Mouse (Mus musculus) cerebellum, adult 11 months (tissue): Measurements from ENCODE around the gene Apba2.

Experiments
- DNase-seq: peaks from one replicate; pipeline ENCODE4 v3.0.0; 2022

Apba2 gene

DNA sequence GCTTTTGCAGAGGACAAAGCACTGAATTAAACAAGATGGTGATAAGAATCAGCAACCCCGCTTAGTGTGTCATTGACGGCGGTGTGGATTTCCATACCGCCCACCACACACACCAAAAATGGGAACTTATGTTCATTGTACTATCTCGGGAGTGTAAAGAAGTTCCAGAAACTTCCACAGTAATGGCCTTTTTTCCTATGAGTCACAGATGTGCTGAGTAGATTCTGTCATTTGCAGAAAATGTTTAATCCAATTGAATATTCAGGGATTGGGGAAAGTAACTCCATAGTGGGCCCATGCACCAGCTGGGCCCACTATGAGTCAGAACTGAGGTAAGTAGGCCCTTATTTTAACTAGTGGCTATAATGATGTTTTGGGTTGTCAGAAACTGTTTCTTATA, 161.0 kb downstream of the Apba2 start:
- DNase-seq, result no peak

DNA sequence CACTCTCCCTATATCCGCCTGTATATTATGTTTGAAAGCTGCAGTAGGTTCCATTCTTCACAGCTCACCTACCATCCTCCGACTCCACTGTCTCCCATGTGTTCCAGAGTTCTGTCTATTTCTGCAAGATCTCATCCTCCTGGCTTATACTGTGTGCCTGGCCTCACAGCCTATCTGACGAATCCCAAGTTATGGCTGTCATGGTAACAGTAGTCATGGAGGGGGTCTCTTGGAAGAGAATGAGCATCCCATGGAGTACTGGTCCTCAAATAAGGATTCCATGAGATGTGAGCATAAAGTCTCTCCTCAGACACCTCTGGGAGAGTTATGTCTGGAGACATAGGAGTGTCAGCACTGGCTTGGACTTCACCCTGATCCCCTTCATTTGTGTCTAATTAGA, 162.1 kb downstream of the Apba2 start:
- no peak for DNase-seq

DNA sequence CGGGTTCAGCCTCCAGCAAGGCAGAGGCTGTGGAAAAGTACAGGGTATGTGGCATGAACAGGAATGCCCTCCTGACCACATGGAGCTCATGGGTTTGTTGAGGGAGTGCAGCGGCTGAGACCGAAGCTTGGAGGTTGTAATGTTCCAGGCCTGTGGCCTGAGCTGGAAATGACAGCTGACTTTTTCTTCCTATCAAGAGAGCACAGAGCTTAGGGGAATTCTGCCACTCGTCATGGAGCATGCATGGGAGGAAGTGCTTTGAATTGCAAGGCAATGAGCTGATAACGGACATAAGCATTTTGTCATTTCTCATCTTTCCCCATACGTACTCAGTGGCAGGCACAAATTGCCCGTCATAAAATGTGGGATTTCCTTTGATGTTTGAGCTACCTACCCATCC, 163.6 kb downstream of the Apba2 start:
- no peak for DNase-seq

DNA sequence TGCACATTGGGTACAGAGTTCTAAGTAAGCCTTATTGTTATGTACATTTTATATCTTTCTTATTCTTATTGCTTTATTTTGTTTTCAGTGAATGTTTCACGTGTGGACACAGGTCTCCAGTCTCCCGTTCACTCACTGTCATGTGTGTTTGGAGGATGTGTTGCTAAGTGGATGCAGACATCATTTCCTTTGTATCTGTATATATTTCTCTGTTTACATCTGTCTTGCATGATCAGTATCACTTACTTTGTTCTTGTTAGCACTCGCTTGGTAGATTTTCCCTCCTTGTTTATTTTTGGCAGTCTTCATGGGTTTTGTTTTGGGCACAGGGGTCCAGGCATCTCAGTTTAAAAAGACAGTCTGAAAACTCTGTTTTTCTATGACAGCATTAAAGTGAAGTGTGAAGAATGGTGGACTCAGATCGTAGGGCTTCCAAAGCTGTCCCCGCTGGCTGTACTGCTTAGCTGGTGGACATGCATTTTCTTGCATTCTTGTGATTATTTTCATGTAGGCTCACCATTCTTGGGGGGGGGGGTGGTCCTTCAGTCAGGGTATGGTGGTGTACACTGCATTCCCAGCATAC, 164.3 kb downstream of the Apba2 start:
- DNase-seq, result no peak

DNA sequence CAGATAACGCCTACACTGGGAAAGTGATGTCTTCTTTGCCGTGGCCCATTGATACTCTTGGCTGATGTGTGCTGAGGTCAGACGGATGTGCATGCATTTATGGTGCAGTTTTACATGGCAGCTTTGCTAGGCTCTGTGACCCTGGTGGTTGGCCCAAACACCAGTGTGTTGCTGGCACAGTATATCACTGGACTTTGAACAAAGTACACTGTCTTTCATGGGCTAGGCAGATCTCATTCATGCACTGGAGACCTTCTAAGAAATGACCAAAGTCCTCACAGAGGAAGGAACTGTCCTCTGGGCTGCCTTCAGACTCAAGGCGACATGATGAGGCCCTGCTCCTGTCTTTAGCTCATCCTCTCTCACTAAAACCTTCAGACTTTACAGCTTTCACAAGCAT, 166.5 kb downstream of the Apba2 start:
- no peak for DNase-seq

DNA sequence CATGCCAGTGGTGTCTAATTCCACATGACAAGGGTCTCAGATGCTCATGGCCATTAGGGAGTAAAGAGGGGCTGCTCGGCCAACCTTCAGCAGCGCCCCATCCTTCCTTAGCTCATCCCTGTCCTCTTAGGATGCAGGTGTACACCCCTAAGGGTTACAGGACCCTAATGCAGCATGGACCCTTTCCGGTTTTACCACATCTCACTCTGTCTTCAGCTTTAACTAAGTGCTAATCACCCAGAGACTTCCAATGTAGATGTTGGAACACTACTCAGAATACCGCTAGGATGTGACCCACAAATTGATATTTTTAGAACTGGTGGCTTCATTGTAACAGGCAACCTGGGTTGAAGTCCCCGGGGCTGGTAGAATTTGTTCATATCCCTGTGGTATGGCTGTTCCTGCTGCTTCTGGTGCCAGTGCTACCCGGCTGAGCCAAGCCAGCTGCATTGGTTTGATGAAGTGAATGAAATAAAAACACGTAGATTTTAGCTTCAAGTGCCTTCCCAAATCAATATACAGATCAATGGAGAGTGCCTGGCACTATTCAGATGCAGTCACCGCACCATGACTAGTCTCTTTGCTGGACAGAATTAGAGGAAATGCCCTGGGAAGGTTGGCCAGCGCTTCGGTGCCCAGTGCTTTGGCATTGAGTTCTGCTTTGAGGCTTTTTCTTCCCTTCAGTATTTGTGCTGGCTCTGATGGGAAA, 178.4 kb downstream of the Apba2 start:
- peak; percentile 26 for DNase-seq

DNA sequence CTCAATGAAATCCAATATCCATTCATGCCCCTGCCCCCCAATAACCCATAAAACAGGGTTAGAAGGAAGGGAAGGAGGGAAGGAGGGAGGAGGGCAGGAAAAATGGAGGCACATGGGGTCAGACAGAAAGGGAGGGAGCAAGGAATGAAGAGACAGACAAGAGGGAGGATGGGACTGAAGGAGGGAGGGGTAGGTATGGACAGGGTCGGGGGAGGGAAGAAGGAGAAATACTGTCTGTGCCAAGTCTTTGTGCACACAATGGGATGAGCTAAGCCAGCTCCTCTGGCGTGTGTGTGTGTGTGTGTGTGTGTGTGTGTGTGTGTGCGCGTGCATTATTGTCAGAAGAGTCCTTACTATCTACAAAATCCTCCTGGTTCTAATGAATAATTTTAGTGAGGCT, 183.4 kb downstream of the Apba2 start:
- DNase-seq, result no peak

DNA sequence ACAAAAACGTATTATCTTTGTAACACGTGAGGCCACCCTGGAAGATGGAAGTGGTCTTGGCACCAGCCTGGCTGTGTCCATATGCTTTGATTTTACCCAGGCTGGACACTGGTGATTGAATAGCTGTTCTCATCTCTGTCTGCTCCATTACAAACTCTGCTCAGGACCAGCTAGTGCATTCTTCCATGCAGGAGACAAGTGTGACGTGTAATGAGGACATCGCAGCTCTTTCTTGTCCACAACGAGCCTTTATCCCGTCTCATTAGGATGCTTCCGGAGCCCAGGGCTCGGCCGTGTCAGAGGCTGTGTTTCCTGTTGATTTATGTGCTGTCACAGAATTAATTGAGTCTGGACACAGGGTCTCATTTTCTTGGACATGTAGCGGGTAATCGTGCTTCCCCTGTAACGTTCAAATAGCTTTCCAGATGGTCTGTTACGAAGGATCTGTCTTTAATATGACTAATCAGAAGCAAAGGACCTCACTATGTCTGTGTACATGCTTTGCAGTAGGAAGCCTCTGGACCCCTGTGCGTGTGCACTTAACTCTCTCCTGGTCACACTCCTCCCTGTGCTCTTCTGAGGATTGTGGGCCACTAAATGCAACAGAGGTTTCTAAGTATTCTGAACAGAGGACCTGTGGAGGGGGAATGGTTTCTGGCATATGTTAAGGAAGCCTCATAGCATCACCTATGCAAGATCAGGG, 186.8 kb downstream of the Apba2 start:
- no peak for DNase-seq

DNA sequence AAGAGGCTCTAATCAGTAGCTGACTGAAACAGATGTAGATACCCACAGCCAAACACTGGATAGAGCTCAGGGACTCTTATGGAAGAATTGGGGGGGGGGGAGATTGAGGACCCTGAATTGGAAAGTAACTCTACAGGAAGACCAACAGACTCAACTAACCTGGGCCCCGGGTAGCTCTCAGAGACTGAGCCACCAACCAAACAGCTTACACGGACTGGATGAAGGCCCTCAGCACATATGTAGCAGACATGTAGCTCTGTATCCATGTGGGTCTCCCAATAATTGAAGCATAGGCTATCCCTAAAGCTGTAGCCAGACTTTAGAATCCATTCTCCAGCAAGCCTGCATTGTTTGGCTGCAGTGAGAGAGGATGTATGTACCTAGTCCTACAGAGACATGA, 190.3 kb downstream of the Apba2 start:
- no peak for DNase-seq

DNA sequence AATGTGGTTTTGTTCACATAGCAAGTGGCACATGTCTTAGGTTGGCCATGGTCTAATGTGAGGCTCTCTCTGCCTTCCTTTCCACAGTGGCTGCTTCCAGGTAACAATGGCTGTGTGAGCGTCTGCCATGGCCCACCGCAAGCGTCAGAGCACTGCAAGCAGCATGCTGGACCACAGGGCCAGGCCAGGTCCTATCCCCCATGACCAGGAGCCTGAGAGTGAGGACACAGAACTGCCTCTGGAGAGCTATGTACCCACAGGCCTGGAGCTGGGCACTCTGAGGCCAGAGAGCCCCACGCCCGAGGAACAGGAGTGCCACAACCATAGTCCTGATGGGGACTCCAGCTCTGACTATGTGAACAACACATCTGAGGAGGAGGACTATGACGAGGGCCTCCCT, 193.4 kb downstream of the Apba2 start:
- DNase-seq, result no peak

DNA sequence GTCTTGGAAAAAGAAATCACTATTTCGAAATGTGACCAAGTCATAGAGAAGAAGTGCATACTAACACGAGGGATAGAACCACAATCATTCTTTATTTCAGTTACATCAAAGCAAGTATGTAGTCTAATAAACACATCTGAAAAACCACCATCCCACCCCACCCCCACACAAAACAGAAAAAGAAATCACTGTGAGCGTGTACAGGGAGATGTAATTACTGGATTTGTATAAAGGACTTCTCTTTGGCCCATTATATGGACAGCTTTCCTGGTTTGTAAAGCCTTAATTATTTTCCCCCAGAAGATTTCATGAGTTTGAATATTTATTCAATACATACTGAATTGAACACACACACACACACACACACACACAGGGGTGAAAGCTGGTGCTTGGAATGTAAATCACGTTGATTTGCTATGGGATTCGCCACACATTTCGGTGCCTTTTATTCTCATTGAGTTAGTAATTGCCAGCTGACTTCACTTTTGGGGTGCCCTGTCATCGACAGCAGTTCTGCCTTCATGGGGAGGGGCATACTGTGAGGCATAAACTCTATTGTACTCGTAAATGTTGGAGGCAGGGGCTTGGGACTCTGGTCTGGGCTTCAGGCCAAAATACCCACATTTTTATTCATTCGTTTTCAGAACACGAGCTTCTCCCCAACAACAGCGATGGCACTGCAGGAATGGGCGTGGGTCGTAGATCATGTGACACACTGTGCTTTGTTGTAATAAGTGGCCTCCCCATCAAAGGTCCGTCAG, 195.2 kb downstream of the Apba2 start:
- DNase-seq, result no peak

DNA sequence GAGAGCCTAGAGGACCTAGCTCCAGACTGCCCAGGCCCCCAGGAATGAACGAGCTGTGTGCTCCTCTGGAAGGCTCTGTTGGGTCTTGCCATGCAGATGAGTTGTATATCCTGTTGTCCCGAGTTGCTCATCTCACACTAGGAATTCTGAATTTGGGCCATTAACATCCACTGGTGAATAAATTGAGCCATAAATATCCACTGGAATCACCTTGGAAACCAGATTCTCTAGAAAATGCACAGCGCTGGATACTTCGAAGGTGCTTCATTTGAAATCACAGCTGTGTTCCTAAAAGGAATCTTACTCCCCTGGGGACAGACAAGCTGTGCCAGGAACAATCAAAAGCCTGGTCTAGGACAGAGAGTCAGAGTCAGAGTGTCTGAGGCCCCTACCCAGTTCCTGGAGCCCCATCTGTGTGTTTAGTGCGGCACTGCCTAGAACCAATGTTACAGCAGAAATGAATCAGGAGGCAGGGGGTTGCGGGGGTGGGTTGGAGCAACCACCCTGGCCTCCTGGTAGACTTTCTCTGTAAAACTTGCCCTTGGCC, 196.4 kb downstream of the Apba2 start:
- DNase-seq, result no peak

DNA sequence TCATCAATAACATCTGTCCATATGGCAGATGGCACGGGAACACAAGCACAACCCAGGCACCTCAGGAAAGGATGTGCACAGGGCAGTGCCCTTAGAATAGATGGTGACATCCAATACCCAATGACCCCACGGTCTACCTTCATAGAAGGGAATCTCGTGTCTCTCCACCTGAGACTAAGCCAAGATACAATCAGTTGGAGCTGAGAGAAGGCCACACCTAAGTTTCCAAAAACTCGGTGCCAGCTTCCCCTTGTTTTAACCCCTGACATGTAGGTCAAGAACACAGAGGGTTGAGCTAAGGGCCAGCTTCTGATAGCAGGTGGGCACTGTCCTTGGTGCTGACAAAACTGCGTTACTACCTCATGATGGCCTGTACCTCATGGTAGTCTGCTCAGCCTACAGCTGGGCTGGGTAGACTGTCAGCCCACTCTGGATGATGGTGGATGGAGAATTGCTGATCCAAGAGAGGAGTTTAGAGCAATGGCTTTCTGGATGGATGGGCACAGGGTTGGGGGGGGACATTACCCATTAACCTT, 202.6 kb downstream of the Apba2 start:
- DNase-seq, result no peak

DNA sequence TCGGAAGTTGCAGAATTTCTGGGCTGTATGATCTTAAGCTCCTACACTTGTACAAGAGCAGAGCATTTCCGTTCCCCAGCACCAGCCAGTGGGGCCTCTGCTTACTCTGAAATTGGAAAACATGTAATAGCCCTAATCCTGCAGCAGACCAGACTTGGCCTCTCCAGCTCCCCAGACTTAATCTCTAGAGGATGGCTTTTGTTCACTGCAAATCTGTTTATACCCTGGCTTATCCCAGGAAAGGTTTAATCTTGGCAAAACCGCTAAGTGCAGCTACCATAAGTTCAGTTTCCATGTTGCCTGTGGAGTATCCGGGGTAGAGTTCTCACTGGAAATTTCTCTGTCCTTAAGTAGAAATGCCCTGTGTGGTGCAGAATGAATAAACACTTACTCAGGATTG, 206.7 kb downstream of the Apba2 start:
- DNase-seq, result no peak

DNA sequence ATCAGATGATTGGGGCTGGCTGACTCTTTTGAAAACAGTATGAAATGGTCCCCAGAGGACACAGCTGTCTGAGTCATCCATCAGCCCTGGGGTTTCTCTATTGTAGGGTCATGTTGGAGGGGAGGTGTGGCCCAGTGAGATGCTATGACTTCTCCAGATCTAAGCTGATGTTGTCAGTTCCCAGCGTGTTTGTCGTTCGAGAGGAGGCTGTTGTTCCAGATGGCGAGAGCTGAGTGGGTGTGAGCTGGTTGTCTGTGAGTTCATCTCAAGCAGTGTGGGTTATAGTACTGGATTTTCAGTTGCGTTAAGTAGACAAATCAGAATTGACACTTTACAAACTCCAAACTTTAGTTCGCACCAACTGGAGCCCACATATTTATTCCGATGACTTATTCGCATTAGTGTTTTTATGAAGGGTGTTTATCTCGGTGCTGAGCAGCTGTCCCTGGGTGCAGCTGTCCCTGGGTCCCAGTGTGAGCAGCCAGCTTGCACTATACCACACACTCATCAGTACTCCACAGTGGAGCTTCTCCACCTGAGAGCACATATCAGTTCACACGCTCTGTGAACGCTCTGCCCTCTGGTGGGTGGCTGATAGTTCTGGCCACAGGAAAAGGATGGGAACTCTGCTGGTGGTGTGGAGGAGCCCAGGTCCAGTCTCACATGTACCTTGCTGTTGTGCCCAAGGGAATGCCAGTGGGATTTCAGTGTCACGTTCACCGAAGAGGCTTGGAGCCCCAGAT, 208.2 kb downstream of the Apba2 start:
- peak; percentile 60 for DNase-seq

DNA sequence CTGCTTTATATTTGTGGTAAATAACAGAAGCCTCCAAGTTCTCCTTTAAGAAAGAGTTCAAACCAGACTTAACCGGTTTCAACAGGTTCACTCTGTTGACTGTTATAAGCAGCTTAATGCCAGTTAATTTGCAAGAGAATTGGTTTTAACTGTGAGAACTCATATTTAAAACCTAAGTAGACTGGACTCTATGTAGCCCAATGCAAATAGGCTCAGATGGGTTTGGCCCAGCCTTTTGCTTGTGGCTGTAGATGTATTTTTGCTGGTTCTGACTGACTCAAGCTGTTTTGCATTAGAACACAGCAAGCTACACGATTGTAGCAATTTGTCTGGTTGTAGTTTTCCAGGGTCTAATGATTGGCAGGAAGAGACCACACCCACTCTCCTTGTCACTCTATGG, 214.8 kb downstream of the Apba2 start:
- DNase-seq, result no peak

DNA sequence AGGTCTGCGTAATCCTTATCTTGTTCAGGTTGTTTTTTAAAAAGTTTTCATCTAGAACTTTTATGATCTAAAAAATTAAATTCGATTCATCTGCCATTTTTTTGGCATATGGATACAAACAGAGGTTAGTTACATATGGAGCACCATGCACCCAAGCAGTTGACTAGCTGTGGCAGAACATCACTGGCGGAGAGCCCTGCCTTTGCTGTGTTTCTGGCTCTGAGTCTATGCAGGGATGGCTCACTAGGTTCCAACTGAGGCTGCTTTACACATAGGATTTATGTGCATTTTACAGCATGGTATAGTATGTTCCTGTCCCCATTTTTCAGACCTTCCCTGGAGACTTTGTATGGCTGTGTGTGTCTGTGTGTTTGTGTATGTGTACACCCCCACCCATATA, 221.8 kb downstream of the Apba2 start:
- no peak for DNase-seq

DNA sequence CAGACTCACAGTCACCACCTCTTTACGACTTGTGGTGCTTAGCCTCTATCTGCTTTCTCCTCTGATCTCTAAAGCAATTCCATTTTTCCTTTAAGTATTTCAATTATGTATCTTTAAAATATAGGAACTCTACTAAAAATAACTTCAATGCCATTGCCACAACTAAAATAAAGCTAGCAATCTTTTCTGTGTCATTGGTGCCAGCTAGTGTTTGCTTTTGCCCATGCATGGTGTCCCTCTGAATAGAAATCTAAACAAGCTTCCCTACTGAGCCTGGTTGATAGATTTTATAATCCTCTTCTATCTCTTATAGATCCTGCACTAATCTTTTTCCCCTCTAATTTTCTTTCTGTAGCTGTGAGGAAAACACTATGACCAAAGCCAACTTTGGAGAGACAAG, 222.9 kb downstream of the Apba2 start:
- DNase-seq, result no peak

DNA sequence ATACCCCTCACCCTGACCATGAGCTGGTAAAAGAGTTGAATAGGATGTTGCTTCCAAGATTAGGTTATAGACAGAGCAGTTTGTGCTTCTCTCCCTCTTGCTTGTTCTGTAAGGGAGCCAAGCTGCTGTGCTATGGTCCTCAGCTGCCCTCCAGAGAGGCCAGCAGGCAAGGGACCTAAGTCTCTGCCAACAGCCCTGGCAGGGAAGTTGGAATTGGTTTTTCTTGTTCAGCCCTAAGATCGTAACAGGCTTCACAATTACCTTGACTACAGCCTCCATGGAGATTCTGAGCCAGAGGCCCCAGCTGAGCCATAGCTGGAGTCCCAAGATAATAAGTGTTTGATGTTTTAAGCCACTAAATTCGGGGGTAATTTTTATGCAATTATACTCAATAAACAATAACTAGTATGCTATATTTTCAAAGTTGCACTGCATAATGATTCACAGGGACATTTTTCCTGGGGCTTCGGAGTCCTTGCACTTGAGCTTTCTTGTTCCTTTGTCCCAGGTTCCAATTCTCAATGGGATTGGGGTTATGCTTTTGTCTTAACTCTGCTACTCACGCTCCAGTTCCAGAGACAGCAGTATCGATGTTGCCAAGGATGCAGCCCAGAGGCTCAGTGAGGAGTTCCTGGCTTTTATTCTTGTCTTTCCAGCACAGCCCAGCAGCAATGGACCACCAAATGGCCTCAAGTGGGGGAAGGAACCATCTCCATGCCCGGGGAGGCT, 224.6 kb downstream of the Apba2 start:
- DNase-seq, result no peak

DNA sequence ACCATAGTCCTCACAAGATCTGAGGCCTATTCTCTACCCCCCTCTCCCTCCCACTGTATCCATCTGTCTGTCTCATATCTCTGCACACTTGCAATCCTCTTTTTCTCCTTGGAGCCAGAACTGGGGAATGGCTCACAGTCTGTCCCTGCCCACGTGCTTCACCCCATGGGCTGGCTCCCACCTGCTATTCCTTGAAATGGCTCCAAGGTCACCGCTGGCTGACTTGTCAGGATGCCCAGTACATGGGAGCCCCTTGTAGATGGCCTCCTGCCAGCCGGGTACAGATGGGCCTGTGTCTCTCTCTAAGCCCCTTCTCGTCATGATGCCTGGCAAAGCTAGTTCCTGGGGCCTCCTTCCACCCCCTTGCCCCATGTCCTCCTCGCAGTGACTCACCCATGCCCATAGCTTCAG, 226.7 kb downstream of the Apba2 start:
- peak; percentile 67 for DNase-seq

DNA sequence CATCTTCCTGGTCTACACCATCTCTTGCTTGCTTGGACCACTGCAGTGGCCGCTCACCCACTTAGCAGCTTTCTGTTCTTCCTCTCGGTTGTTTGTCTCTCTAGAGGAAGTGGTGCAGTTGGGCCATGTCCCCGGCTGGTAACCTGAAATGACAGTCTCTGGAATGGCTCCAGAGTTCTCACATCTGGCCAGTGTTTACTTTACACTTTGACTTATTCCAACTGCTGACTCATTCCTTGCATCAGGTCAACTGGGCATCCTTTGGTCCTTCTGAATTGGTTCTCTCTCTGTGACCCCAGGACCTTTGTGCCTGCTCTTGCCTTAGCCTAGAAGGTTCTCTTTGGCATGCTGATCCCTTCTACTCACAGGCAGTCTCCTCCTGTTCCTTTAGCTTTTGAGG, 227.3 kb downstream of the Apba2 start:
- no peak for DNase-seq

DNA sequence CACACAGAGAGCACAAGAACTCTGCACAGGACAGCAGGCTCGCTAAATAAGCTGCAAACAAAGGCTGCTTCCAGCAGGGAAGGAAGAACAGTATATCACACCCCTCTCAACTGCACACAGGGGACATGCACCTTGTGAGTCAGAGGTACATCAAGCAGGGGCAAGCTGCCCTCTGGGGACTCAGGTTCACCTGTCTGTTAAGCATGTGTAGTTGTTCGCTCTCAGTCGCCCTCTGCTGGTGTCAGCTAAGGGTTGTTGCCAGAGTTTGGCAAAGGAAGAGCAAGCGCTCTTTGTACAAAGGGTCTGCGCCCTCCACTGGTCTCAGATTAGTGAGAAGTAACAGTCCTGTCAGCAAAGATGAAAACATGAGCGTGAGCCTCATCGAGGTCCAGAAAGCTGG, 228.3 kb downstream of the Apba2 start:
- peak; percentile 78 for DNase-seq
